Mouse (Mus musculus) macrophage (primary cell): ENCODE measurements around the gene Fam166b. TPM values are rescaled to one million over a fixed set of nuclear protein-coding genes. Genes with fewer than 3 reads are reported as not detected.

Source experiments
- H3K27ac ChIP-seq: fragments of 350-480 bp; formaldehyde crosslinking; 2 replicates; pipeline ENCODE4 v1.9.0; 2021
- H3K36me3 ChIP-seq: fragments of 350-480 bp; formaldehyde crosslinking; 2 replicates; pipeline ENCODE4 v1.9.0; 2021; ENCODE audit errors: inconsistent target
- H3K4me3 ChIP-seq: fragments of 350-480 bp; formaldehyde crosslinking; 2 replicates; pipeline ENCODE4 v1.9.0; 2021; ENCODE audit errors: inconsistent target
- H3K79me2 ChIP-seq: fragments of 350-480 bp; formaldehyde crosslinking; 2 replicates; pipeline ENCODE4 v1.9.0; 2021; ENCODE audit errors: inconsistent target
- WGBS: methylation state at CpG from one replicate; pipeline ENCODE4 v1.1.7; 2026; ENCODE audit warnings: inconsistent platforms; ENCODE audit not compliant: missing documents; 5-methylcytosine and 5-hydroxymethylcytosine counted together
- polyA plus RNA-seq: library from polyadenylated mRNA; stranded (reverse); fragments of 250-400 nt; gene quantifications from 3 replicates; pipeline ENCODE4 v1.2.4, GENCODE M21; 2018; ENCODE audit warnings: inconsistent platforms

Gene Fam166b
- polyA plus RNA-seq, 1 experiment from 2014 or later: not detected

- no peak overlapping the region for H3K4me3 ChIP-seq
- H3K79me2 ChIP-seq: peaks cover 100% of the 10 kb centered on the region
- peaks cover 3% of the 10 kb centered on the region; the same call in 1 of the 2 replicates for H3K36me3 ChIP-seq
- WGBS: 93% methylated on average over 10 of the region's 10 CpGs
- H3K27ac ChIP-seq: no peak overlapping the region
These were observed 24.2 kb downstream of the Fam166b start for GRCm38 (mm10) chr4:43404697-43405096.

GRCm38 (mm10) chr4:43402212-43402611 is 26.7 kb downstream of the Fam166b start:
- Histone ChIP-seq H3K27ac (no peak overlapping the region), H3K4me3 (no peak overlapping the region), H3K36me3 (peaks cover 3% of the 10 kb centered on the region; the same call in 1 of the 2 replicates), H3K79me2 (peaks cover 100% of the 10 kb centered on the region)
- WGBS: 54% methylated on average over 9 of the region's 9 CpGs

DNA sequence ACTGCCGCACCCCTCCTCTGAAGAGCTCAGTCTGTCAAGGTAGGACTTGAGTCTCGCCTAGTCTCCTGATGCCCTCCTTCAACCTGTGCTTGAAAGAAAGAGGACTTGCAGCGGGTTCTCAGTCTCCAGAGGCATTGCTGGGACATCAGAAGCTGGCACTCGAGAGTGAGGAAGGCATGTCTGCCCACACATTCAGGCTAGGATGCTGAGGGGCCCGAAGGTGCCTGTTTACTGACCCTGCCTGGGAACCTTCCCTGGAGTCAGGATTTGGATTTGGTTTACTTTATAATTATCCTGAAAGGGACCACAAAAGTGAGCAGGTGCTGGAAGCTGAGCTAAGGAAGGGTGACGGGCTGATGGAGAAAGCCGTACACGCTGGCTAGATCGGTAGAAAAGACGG is 27.4 kb downstream of the Fam166b start:
- Histone ChIP-seq H3K27ac (no peak overlapping the region), H3K79me2 (peaks cover 100% of the 10 kb centered on the region), H3K4me3 (no peak overlapping the region), H3K36me3 (peaks cover 3% of the 10 kb centered on the region; the same call in 1 of the 2 replicates)
- 91% methylated on average over 10 of the region's 10 CpGs for WGBS

DNA sequence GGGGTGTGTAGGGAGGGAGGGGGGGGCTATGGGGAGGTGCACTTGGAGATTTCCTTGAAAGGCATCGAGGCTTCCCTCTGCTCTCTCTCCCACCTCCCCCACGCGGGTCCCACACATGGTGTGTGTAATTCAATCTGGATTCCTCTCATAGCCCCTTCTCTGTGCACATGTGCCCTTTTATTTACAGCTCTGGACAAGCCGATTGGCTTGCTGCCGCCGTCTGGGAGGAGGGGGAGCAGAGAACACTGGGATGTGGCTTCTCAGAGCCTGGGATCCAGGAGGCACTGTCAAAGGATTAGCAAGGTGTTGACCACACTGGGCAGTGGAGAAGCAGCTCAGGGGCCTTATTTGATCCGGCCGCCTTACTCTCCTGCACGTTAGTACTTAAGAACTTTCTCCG is 28.0 kb downstream of the Fam166b start:
- Histone ChIP-seq H3K27ac (no peak overlapping the region), H3K4me3 (no peak overlapping the region), H3K79me2 (peaks cover 100% of the 10 kb centered on the region), H3K36me3 (peaks cover 3% of the 10 kb centered on the region; the same call in 1 of the 2 replicates)
- 52% methylated on average over 10 of the region's 10 CpGs for WGBS

- Histone ChIP-seq H3K27ac (no peak overlapping the region), H3K36me3 (no peaks in the 10 kb centered on the region; the same call in 1 of the 2 replicates), H3K4me3 (no peak overlapping the region), H3K79me2 (peaks cover 100% of the 10 kb centered on the region)
- WGBS: 82% methylated on average over 31 of the region's 31 CpGs
These were observed 29.4 kb downstream of the Fam166b start for GRCm38 (mm10) chr4:43399391-43400131.

GRCm38 (mm10) chr4:43398829-43399331 is 30.1 kb downstream of the Fam166b start:
- Histone ChIP-seq H3K36me3 (no peaks in the 10 kb centered on the region; the same call in 1 of the 2 replicates), H3K27ac (no peak overlapping the region), H3K4me3 (no peak overlapping the region), H3K79me2 (peaks cover 100% of the 10 kb centered on the region)
- 86% methylated on average over 17 of the region's 17 CpGs for WGBS

DNA sequence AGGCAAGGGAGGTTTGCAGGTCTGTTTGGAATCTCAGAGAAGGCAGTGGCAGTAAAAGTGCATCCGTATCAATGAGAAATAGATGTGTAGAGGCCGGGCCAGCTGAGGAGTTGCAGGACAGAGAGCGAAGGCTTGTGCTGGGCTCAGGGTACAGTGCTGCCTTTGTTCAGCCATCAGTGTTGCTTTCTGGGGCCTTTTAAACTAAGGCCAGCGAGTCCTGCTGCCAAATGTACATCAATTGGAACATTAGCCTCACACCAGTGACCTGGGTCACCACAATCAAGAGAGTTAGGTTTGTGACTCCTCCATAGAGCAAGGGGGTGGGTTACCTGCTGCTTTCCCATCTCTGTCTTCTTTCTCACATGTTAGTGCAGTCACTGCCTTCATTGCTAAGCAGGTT is 30.9 kb downstream of the Fam166b start:
- peaks cover 100% of the 10 kb centered on the region for H3K79me2 ChIP-seq
- H3K4me3 ChIP-seq: no peak overlapping the region
- H3K27ac ChIP-seq: no peak overlapping the region
- 92% methylated on average over 4 of the region's 4 CpGs for WGBS
- H3K36me3 ChIP-seq: no peaks in the 10 kb centered on the region

DNA sequence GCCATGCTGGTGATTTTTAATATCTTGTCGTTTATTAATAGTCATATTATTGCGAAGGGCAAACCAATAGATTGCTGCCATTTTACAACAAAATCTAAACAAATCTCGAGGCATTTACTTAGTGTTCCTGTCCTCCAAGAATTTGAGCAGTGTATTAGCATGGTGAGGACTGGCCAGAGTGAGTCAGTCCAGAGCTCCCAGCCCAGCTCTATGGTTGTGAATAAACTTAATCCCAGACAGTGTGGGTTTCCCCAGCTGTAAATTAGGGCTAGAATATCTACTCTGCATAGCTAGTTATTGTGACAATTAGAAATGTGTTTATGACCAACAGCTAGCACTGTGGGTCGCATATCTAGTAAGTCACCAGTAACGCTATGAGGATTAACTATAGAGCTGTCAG is 32.6 kb downstream of the Fam166b start:
- H3K79me2 ChIP-seq: peaks cover 100% of the 10 kb centered on the region
- WGBS: 91% methylated on average over 5 of the region's 5 CpGs

GRCm38 (mm10) chr4:43395836-43396235 is 33.1 kb downstream of the Fam166b start:
- WGBS: 81% methylated on average over 9 of the region's 9 CpGs
- Histone ChIP-seq H3K27ac (no peak overlapping the region), H3K4me3 (no peak overlapping the region), H3K36me3 (0 out of 2 replicates have a peak, but pooled peaks cover 7% of the 10 kb centered on the region), H3K79me2 (peaks cover 100% of the 10 kb centered on the region)

More for the DNA sequence above, 32.6 kb downstream of the Fam166b start:
- H3K27ac ChIP-seq: no peak overlapping the region
- H3K36me3 ChIP-seq: 0 out of 2 replicates have a peak, but pooled peaks cover 7% of the 10 kb centered on the region
- no peak overlapping the region for H3K4me3 ChIP-seq

- Histone ChIP-seq H3K79me2 (peaks cover 100% of the 10 kb centered on the region), H3K36me3 (0 out of 2 replicates have a peak, but pooled peaks cover 7% of the 10 kb centered on the region), H3K4me3 (no peak overlapping the region), H3K27ac (no peak overlapping the region)
- 91% methylated on average over 5 of the region's 5 CpGs for WGBS
These were observed 33.8 kb downstream of the Fam166b start for GRCm38 (mm10) chr4:43395147-43395546.

DNA sequence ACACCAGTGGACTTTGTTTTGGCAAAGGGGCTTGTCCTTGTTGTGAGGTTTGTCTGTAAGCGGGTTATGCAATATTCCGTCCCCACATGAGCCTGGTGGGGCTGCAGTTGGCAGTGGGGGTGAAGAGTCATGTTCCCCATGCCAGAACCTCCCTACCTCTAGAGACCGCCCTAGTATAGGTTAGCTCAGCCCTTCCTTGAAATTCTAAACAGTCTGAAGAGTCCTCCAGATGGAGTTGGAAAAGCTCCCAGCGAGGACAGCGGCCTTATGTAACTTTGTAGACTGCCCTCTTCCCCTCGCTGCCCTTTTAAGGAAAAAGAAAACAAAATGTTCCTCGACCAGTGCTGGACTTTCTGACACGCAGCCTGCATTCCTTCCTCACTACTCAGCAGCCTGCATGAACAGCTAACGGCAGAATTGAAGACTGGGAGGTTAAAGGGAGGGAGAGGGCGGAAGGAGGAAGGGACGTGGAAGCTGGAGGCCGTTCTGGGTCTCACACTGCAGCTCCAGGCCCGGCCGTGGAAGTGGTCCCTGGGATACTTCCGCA is 34.5 kb downstream of the Fam166b start:
- Histone ChIP-seq H3K4me3 (no peak overlapping the region), H3K36me3 (0 out of 2 replicates have a peak, but pooled peaks cover 7% of the 10 kb centered on the region), H3K27ac (no peak overlapping the region), H3K79me2 (peaks cover 100% of the 10 kb centered on the region)
- WGBS: 57% methylated on average over 15 of the region's 15 CpGs

GRCm38 (mm10) chr4:43391521-43392050 is 37.3 kb downstream of the Fam166b start:
- 0 out of 2 replicates have a peak, but pooled peaks cover 15% of the 10 kb centered on the region for H3K36me3 ChIP-seq
- H3K79me2 ChIP-seq: peaks cover 100% of the 10 kb centered on the region
- 94% methylated on average over 3 of the region's 3 CpGs for WGBS
- H3K27ac ChIP-seq: no peak overlapping the region
- no peak overlapping the region for H3K4me3 ChIP-seq

DNA sequence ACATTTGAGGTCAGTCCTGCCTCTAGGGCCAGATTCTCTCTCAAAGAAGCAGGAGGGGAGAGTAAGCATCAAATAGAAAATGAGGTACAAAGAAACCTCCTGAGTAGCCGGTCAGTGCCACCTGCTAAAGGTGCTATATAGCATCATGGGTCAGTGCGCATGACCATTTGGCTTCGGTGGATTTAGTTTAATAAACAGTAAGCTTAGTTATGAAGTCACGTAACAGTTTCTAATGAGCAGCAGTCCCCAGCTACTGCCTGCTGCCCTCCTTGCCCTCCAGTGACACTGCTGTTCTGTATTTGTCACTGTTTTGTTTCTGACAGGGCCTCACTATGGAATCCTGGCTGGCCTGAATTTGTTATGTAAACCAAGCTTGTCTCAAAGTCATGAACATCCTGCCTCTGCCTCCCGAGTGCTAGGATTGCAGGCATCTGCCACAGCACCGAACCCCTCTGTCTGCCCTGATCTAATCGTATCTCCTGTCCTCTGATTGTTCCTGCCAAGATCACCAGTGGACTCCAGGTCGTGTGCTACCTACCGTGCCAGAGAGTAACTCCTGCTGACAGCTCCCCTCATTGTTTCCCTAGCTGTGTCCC is 39.0 kb downstream of the Fam166b start:
- H3K79me2 ChIP-seq: peaks cover 100% of the 10 kb centered on the region

GRCm38 (mm10) chr4:43389390-43389789 is 39.5 kb downstream of the Fam166b start:
- no peak overlapping the region for H3K27ac ChIP-seq
- WGBS: 100% methylated on average over 2 of the region's 2 CpGs
- H3K36me3 ChIP-seq: 0 out of 2 replicates have a peak, but pooled peaks cover 15% of the 10 kb centered on the region
- no peak overlapping the region for H3K4me3 ChIP-seq
- H3K79me2 ChIP-seq: peaks cover 100% of the 10 kb centered on the region

More for the DNA sequence above, 39.0 kb downstream of the Fam166b start:
- 85% methylated on average over 9 of the region's 9 CpGs for WGBS
- Histone ChIP-seq H3K36me3 (0 out of 2 replicates have a peak, but pooled peaks cover 15% of the 10 kb centered on the region), H3K4me3 (no peak overlapping the region), H3K27ac (no peak overlapping the region)
